Mouse (Mus musculus): ENCODE data around the gene Aifm2. TPM values are rescaled to one million over a fixed set of nuclear protein-coding genes. Genes with fewer than 3 reads are reported as not detected.

Aifm2 gene
- polyA plus RNA-seq, 1 experiment from 2014 or later = 4.4 TPM

DNA sequence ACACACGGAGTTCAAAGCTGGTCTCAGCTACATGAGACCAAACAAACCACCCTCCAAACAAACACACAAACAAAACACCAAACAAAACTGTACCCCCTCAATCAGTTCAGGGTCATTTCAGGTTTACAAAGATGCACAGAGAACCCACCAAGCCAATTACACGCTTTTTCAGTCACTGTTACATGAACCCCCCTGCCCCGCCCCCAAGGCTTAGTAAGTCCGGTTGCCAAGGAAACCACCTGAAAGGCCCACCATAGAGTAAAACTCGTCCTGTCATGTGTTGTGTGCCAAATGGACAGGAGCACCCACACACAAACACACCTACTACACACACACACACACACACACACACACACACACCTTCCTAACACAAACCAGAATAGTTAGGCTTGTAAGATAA, 50.5 kb downstream of the Aifm2 start:
- no peak overlapping the region for H3K4me2 ChIP-seq
- H3K36me3 ChIP-seq (replicated peaks) = no peaks in the 10 kb centered on the region
- no peaks in the 10 kb centered on the region for H3K9me3 ChIP-seq (replicated peaks)
- WGBS (ENCODE audit: insufficient replicate concordance) = 58% methylated on average over 5 of the region's 5 CpGs
- no peak overlapping the region for H3K9ac ChIP-seq
- no peak overlapping the region for H3K4me3 ChIP-seq (replicated peaks)
- ATAC-seq (ENCODE audit: insufficient read depth) = no peak
- no peaks in the 10 kb centered on the region for H3K27me3 ChIP-seq
- H3K4me1 ChIP-seq (replicated peaks) = no peaks in the 10 kb centered on the region
- no peak overlapping the region for H3K27ac ChIP-seq (replicated peaks)

DNA sequence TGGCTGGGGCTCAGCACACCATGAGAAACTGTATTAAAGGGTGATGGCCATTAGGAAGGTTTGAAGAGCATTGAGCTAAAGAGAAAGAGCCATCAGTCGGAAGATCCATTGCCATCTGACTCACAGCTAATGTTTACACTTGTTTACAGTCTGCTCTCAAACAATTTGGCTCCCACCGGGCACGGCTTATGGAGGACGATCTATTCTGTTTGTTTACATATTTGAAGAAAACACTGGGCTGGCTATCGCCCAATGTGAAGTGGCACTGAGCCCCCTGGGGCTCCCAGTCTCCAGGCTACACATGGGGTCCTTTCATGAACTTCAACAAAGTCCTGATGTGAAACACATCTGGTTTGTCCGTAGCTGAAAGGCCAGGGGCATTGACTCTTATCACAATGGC, 51.7 kb downstream of the Aifm2 start:
- no peak overlapping the region for H3K27ac ChIP-seq (replicated peaks)
- no peaks in the 10 kb centered on the region for H3K27me3 ChIP-seq
- 37% methylated on average over 6 of the region's 6 CpGs for WGBS (ENCODE audit: insufficient replicate concordance)
- H3K4me2 ChIP-seq = no peak overlapping the region
- no peaks in the 10 kb centered on the region for H3K9me3 ChIP-seq (replicated peaks)
- H3K36me3 ChIP-seq (replicated peaks) = no peaks in the 10 kb centered on the region
- no peak overlapping the region for H3K4me3 ChIP-seq (replicated peaks)
- H3K4me1 ChIP-seq (replicated peaks) = no peaks in the 10 kb centered on the region
- no peak overlapping the region for H3K9ac ChIP-seq
- no peak for ATAC-seq (ENCODE audit: insufficient read depth)

DNA sequence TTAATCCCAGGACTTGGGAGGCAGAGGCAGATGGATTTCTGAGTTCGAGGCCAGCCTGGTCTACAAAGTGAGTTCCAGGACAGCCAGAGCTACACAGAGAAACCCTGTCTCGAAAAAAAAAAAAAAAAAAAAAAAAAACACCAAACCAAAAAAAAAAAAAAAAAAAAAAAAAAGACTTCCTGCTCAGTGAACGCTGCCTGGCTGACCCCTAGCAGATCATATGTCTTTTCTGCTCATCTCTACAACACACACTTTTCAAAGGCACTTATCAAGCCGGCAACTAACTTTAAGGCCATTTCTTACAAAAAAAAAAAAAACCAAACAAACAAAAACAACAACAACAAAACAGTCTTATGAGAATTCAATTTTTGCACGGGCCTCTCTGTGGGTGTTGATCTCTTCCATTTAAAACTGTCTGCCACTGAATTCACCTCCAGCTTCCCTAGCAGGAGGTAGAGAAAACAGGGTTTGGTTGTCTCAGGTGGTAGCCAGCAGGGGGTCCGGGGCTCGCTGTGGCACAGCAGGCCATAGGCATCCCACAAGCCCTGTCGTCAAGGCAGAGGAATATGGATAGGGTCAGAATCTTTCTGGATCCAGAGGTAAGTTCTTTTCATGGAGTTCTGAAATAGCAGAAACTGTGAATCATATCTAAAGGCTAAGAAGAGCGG, 66.5 kb downstream of the Aifm2 start:
- Histone ChIP-seq H3K27ac (replicated peaks) (no peak overlapping the region), H3K9me3 (replicated peaks) (no peaks in the 10 kb centered on the region), H3K36me3 (replicated peaks) (no peaks in the 10 kb centered on the region), H3K4me2 (no peak overlapping the region), H3K27me3 (peaks cover 38% of the 10 kb centered on the region), H3K4me1 (replicated peaks) (no peaks in the 10 kb centered on the region), H3K4me3 (replicated peaks) (no peak overlapping the region), H3K9ac (no peak overlapping the region)
- no peak for ATAC-seq (ENCODE audit: insufficient read depth)
- WGBS (ENCODE audit: insufficient replicate concordance) = 35% methylated on average over 9 of the region's 9 CpGs

DNA sequence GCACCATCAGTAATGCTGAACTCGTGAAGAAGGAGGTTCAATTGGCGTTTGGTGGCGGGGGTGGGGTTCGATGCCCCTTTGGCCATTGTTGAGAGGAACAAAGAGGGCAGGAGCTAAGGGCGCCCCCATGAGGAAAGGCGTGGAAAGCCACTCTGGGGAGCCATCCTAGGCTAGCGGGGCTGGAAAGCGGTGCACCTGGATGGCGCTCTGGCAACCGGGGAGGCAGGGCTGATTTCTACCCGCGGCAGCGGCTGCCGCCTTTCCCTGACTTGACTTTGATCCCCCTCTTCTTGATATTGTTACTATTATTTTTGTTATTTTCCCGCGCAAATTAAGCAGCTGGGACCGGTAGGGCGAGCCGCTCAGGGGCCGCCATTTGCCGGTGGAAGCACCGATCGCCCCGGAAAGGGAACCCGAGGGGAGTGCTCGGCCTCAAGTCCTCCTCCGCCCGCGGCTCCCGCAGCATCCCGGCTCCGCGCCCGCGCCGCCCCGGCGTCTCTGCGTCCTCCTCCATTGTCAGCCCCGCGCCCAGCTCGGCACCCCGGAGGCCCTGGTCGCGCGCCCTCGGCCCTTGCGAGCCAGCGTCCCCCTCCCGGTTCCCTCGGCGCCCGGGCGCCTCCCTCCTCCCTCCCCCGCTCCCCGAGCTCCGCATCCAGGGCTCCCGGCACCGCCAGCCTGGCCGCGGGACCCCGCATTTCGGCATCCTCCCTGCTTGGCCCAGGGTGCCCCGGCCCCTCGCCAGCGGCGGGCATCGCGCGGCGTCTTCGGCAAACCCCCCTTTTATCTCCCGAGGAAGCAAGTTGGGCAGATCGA, 67.9 kb downstream of the Aifm2 start:
- Histone ChIP-seq H3K36me3 (replicated peaks) (no peaks in the 10 kb centered on the region), H3K4me1 (replicated peaks) (0 out of 2 replicates have a peak, but pooled peaks cover 2% of the 10 kb centered on the region), H3K4me3 (replicated peaks) (peak overlapping the region; percentile 58), H3K27me3 (peaks cover 38% of the 10 kb centered on the region), H3K9ac (peak overlapping the region; percentile 43; the same call in 1 of the 2 replicates), H3K4me2 (peak overlapping the region; percentile 68), H3K9me3 (replicated peaks) (no peaks in the 10 kb centered on the region), H3K27ac (replicated peaks) (no peak overlapping the region)
- no peak for ATAC-seq (ENCODE audit: insufficient read depth)
- under 1% methylated on average over 73 of the region's 74 CpGs for WGBS (ENCODE audit: insufficient replicate concordance)

DNA sequence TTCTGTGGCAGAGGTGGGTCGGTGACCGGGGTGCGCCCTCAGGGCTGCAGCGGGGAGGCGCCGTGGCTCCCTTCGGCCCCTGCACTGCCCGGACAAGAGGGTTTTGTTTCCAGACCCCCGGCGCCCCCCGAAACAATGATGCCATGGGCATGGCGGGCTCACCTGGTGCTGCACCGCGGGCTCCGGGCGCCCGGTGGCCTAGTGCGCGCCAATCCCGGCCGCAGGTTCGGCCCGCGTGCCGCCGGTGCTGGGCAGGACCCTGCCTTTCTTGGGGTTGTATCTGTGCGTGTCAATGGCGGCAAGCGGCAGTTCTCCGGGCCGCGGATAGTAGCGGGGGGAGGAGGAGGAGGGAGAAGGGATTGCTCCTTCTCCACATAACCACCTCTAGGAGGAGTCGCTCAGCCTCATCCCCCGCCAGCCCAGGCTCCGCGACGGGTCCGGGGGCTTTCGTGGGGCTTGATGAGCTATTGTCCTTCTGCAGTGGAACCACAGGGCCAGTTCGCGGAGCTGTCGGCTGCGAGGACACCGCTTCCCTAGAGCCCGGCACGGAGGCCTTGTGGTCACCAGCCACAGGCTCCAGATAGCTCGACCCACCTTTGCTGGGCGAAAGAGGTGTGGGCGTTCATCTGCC, 68.7 kb downstream of the Aifm2 start, which contains the start of gene H2afy2:
Gene H2afy2, minus strand, starts transcription at position 527 of the 631 bp plus-strand sequence.
- Histone ChIP-seq H3K4me3 (replicated peaks) (peak within 1 kb of the TSS; percentile 58), H3K36me3 (replicated peaks) (no peaks in the 10 kb centered on the region), H3K27me3 (peaks cover 38% of the 10 kb centered on the region), H3K9ac (peak within 1 kb of the TSS; percentile 43; the same call in 1 of the 2 replicates), H3K4me2 (peak within 1 kb of the TSS; percentile 68), H3K4me1 (replicated peaks) (0 out of 2 replicates have a peak, but pooled peaks cover 2% of the 10 kb centered on the region), H3K9me3 (replicated peaks) (no peaks in the 10 kb centered on the region), H3K27ac (replicated peaks) (no peak within 1 kb of the TSS)
- ATAC-seq (ENCODE audit: insufficient read depth) = 0 out of 2 replicates have a peak, but pooled peaks have one; percentile 25
- under 1% methylated on average over 45 of the region's 50 CpGs for WGBS (ENCODE audit: insufficient replicate concordance)

DNA sequence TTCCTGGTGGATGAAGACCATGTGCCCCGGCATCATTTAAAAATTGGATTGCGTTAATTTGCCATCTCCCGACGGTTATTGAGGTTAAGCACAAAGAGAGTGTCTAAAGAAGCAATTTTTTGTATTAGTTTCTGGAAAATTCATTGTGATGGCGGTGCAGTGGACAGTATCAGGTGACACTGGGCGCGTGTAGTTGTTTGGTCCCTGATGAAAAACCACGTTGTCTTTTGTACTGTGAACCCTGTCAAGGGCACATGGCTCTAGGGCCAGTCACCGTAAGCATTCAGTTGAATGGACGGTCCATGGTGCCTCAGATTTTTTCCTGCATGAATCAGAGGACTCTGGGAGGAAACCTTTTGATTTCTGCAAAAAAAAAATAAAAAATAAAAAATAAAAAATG, 69.4 kb downstream of the Aifm2 start:
- 41% methylated on average over 10 of the region's 10 CpGs for WGBS (ENCODE audit: insufficient replicate concordance)
- Histone ChIP-seq H3K9ac (no peak overlapping the region), H3K27ac (replicated peaks) (no peak overlapping the region), H3K4me3 (replicated peaks) (no peak overlapping the region), H3K36me3 (replicated peaks) (no peaks in the 10 kb centered on the region), H3K4me1 (replicated peaks) (0 out of 2 replicates have a peak, but pooled peaks cover 2% of the 10 kb centered on the region), H3K4me2 (peak overlapping the region; percentile 68), H3K27me3 (peaks cover 38% of the 10 kb centered on the region), H3K9me3 (replicated peaks) (no peaks in the 10 kb centered on the region)
- ATAC-seq (ENCODE audit: insufficient read depth) = no peak

DNA sequence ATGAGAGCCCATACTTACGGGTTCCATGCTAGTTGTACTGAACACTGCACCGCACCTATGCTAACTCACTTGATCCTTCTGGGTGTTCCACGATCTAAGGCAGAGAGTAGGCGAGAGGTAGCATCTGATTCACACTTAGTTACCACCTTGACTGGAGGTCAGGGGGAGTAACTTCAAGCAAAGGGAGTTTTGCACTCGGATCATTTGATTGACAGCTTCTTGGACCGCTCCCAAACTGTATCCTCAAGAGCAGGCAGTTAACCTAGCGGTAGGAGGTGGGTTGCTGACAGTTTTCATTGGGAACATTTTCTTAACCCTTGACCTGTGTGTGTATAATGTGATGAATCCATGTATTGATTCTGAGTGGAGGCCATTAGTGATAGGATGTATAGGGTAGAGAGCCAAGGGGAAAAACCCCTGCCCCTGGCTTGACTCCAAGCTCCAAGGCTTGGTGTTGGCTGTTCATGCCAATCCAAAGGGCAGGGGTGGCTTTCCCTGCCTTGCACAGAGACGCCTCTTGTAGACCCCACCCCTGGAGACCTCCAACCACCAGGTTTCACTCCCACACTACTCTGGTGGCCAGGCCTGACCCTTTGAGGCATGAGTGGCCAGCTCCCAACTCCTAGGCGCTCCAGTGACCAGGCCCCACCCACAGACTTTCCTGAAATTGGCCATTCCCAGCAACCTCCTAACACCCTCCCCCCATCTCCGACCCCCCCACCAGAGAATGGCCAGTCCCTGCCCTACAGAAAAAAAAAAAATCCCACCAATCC, 72.7 kb downstream of the Aifm2 start:
- Histone ChIP-seq H3K27ac (replicated peaks) (no peak overlapping the region), H3K9me3 (replicated peaks) (no peaks in the 10 kb centered on the region), H3K27me3 (peaks cover 27% of the 10 kb centered on the region), H3K4me2 (no peak overlapping the region), H3K4me1 (replicated peaks) (0 out of 2 replicates have a peak, but pooled peaks cover 2% of the 10 kb centered on the region), H3K4me3 (replicated peaks) (no peak overlapping the region), H3K36me3 (replicated peaks) (no peaks in the 10 kb centered on the region), H3K9ac (no peak overlapping the region)
- ATAC-seq (ENCODE audit: insufficient read depth) = 0 out of 2 replicates have a peak, but pooled peaks have one; percentile 15
- whole genome bisulfite sequencing (ENCODE audit: insufficient replicate concordance) = 56% methylated on average over 10 of the region's 10 CpGs

DNA sequence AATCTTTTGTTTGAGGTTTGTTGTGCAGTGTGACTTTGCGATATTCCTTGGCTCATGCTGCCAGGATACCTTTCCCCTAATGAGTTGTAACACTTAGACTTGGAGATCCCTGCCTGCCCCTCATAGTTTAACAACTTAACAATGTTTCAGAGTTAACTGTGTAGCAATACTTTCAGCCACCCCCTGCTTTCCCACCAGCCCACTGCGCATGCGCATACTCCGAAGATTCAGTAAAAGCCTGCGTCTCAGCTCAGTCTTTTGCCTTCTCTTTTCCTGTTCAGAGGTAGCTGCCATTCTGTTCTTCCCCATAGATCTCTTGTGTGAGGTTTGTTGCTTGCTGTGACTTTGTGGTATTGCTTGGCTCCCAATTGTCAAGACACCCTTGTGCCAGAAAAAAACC, 73.4 kb downstream of the Aifm2 start:
- H3K27ac ChIP-seq (replicated peaks) = no peak overlapping the region
- H3K9me3 ChIP-seq (replicated peaks) = no peaks in the 10 kb centered on the region
- ATAC-seq (ENCODE audit: insufficient read depth) = no peak
- 0 out of 2 replicates have a peak, but pooled peaks cover 2% of the 10 kb centered on the region for H3K4me1 ChIP-seq (replicated peaks)
- no peak overlapping the region for H3K4me2 ChIP-seq
- H3K27me3 ChIP-seq = peaks cover 19% of the 10 kb centered on the region
- no peak overlapping the region for H3K4me3 ChIP-seq (replicated peaks)
- no peaks in the 10 kb centered on the region for H3K36me3 ChIP-seq (replicated peaks)
- WGBS (ENCODE audit: insufficient replicate concordance) = 80% methylated on average over 5 of the region's 5 CpGs
- H3K9ac ChIP-seq = no peak overlapping the region

Data from liver, embryonic 15.5 days (tissue).